Mouse (Mus musculus): ENCODE data around the gene Sumo2. TPM values are rescaled to one million over a fixed set of nuclear protein-coding genes. Genes with fewer than 3 reads are reported as not detected.
A peak's percentile ranks its signal among the peaks of the same experiment; 100 is the strongest.

The Sumo2 gene
- polyA plus RNA-seq, 1 experiment = 303 TPM

GRCm38 (mm10) chr11:115475758-115476237, 60.3 kb downstream of the Sumo2 start:
- peak overlapping the region; percentile 74 for H3K27ac ChIP-seq (ENCODE audit: insufficient read depth, low read depth, low read length)
- H3K4me1 ChIP-seq (ENCODE audit: control insufficient read depth, insufficient read depth, low read length) = peaks cover 26% of the 10 kb centered on the region
- TF ChIP-seq POLR2A (IDR thresholded peaks at IDR 0.05; ENCODE audit: borderline replicate concordance, low read depth, low read length) (0 out of 2 replicates have a peak, but pooled peaks have one; percentile 12), CTCF (IDR thresholded peaks at IDR 0.05; ENCODE audit: low read depth, low read length) (no peak)
- peak overlapping the region; percentile 80 for H3K4me3 ChIP-seq (ENCODE audit: insufficient read depth, low read length)

GRCm38 (mm10) chr11:115475025-115475757, 60.9 kb downstream of the Sumo2 start, which contains the start of gene Armc7:
Gene Armc7 (plus strand): TSS chr11:115475667.
- peak within 1 kb of the TSS; percentile 74 for H3K27ac ChIP-seq (ENCODE audit: insufficient read depth, low read depth, low read length)
- H3K4me3 ChIP-seq (ENCODE audit: insufficient read depth, low read length) = peak within 1 kb of the TSS; percentile 80
- H3K4me1 ChIP-seq (ENCODE audit: control insufficient read depth, insufficient read depth, low read length) = peaks cover 26% of the 10 kb centered on the region
- TF ChIP-seq POLR2A (IDR thresholded peaks at IDR 0.05; ENCODE audit: borderline replicate concordance, low read depth, low read length) (0 out of 2 replicates have a peak, but pooled peaks have one; percentile 0), CTCF (IDR thresholded peaks at IDR 0.05; ENCODE audit: low read depth, low read length) (no peak)

GRCm38 (mm10) chr11:115473626-115474275, 62.3 kb downstream of the Sumo2 start:
- H3K27ac ChIP-seq (ENCODE audit: insufficient read depth, low read depth, low read length) = no peak overlapping the region

More at GRCm38 (mm10) chr11:115473626-115474275, 62.3 kb downstream of the Sumo2 start:
- Histone ChIP-seq H3K4me3 (ENCODE audit: insufficient read depth, low read length) (no peak overlapping the region), H3K4me1 (ENCODE audit: control insufficient read depth, insufficient read depth, low read length) (peaks cover 19% of the 10 kb centered on the region)
- TF ChIP-seq CTCF (IDR thresholded peaks at IDR 0.05; ENCODE audit: low read depth, low read length) = peak; percentile 55
- no peak for TF ChIP-seq POLR2A (IDR thresholded peaks at IDR 0.05; ENCODE audit: borderline replicate concordance, low read depth, low read length)

Other genes starting within 250 kb of the Sumo2 start
- gene Fads6, start 238.6 kb downstream of the Sumo2 start, polyA plus RNA-seq (2012; ENCODE audit: insufficient read depth, insufficient read length, missing spikeins) = 1.5 and 1.9 TPM in 2 replicates
- gene Otop2, start 229.1 kb downstream of the Sumo2 start, polyA plus RNA-seq (2012; ENCODE audit: insufficient read depth, insufficient read length, missing spikeins) = not detected in 2 replicates
- gene Ush1g, start 214.2 kb downstream of the Sumo2 start, polyA plus RNA-seq (2012; ENCODE audit: insufficient read depth, insufficient read length, missing spikeins) = not detected in 2 replicates
- gene Otop3, start 201.5 kb downstream of the Sumo2 start, polyA plus RNA-seq (2012; ENCODE audit: insufficient read depth, insufficient read length, missing spikeins) = not detected in 2 replicates
- 0.78 TPM in 1 of 2 replicates, not detected in the other for gene Hid1, start 168.5 kb downstream of the Sumo2 start, polyA plus RNA-seq (2012; ENCODE audit: insufficient read depth, insufficient read length, missing spikeins)
- gene Cdr2l, start 154.4 kb downstream of the Sumo2 start, polyA plus RNA-seq (2012; ENCODE audit: insufficient read depth, insufficient read length, missing spikeins) = 0.15 and 0.64 TPM in 2 replicates
- gene Mrpl58, start 132.5 kb downstream of the Sumo2 start, polyA plus RNA-seq (2012; ENCODE audit: insufficient read depth, insufficient read length, missing spikeins) = 38.2 and 49.0 TPM in 2 replicates
- 393 and 435 TPM in 2 replicates for gene Atp5h, start 116.3 kb downstream of the Sumo2 start, polyA plus RNA-seq (2012; ENCODE audit: insufficient read depth, insufficient read length, missing spikeins)
- gene Kctd2, start 116.1 kb downstream of the Sumo2 start, polyA plus RNA-seq (2012; ENCODE audit: insufficient read depth, insufficient read length, missing spikeins) = 27.0 and 28.0 TPM in 2 replicates
- gene Trim80, start 95.7 kb downstream of the Sumo2 start, polyA plus RNA-seq (2012; ENCODE audit: insufficient read depth, insufficient read length, missing spikeins) = not detected in 2 replicates
- not detected in 2 replicates for gene Slc16a5, start 73.8 kb downstream of the Sumo2 start, polyA plus RNA-seq (2012; ENCODE audit: insufficient read depth, insufficient read length, missing spikeins)
- 31.1 and 35.2 TPM in 2 replicates for gene Armc7, start 60.6 kb downstream of the Sumo2 start, polyA plus RNA-seq (2012; ENCODE audit: insufficient read depth, insufficient read length, missing spikeins)
- 66.3 and 79.3 TPM in 2 replicates for gene Nt5c, start 44.4 kb downstream of the Sumo2 start, polyA plus RNA-seq (2012; ENCODE audit: insufficient read depth, insufficient read length, missing spikeins)
- 166 and 168 TPM in 2 replicates for gene Jpt1, start 21.9 kb downstream of the Sumo2 start, polyA plus RNA-seq (2012; ENCODE audit: insufficient read depth, insufficient read length, missing spikeins)
- gene Nup85, start 28.2 kb upstream of the Sumo2 start, polyA plus RNA-seq (2012; ENCODE audit: insufficient read depth, insufficient read length, missing spikeins) = 32.3 and 34.6 TPM in 2 replicates
- gene Mrps7, start 67.6 kb upstream of the Sumo2 start, polyA plus RNA-seq (2012; ENCODE audit: insufficient read depth, insufficient read length, missing spikeins) = 33.1 and 36.9 TPM in 2 replicates
- 60.1 and 81.9 TPM in 2 replicates for gene Gga3, start 67.8 kb upstream of the Sumo2 start, polyA plus RNA-seq (2012; ENCODE audit: insufficient read depth, insufficient read length, missing spikeins)
- gene Mif4gd, start 76.7 kb upstream of the Sumo2 start, polyA plus RNA-seq (2012; ENCODE audit: insufficient read depth, insufficient read length, missing spikeins) = 90.6 and 96.3 TPM in 2 replicates
- 27.0 and 37.0 TPM in 2 replicates for gene Slc25a19, start 92.0 kb upstream of the Sumo2 start, polyA plus RNA-seq (2012; ENCODE audit: insufficient read depth, insufficient read length, missing spikeins)
- 251 and 274 TPM in 2 replicates for gene Grb2, start 172.3 kb upstream of the Sumo2 start, polyA plus RNA-seq (2012; ENCODE audit: insufficient read depth, insufficient read length, missing spikeins)
- gene Tmem94, start 229.2 kb upstream of the Sumo2 start, polyA plus RNA-seq (2012; ENCODE audit: insufficient read depth, insufficient read length, missing spikeins) = 18.0 and 21.7 TPM in 2 replicates